Mouse (Mus musculus) kidney, adult 2 months (tissue): ENCODE data around the gene Mosmo.
"Not testable (repeated sequence)": the region's sequence is repeated elsewhere in the genome, so short reads cannot be mapped to it uniquely, and the experiment has no call there.

Experiments
- CTCF ChIP-seq: fragments of 200-500 bp; conservative IDR thresholded peaks from 2 replicates; pipeline ENCODE4 v1.5.1; 2011; ENCODE audit warnings: low read depth, mild to moderate bottlenecking, control low read depth, low read length, moderate library complexity, mixed read lengths; ENCODE audit not compliant: insufficient read depth, insufficient read length
- POLR2A ChIP-seq: fragments of 200-500 bp; IDR thresholded peaks from one replicate; pipeline ENCODE4 v1.6.1; 2011; ENCODE audit warnings: low read depth, low read length, control low read depth

GRCm38 (mm10) chr7:120713951-120714350 is 36.5 kb downstream of the Mosmo start:
- TF ChIP-seq POLR2A, CTCF: not testable (repeated sequence)
